Mouse (Mus musculus) macrophage (primary cell): Measurements from ENCODE around the gene Prkch. TPM values are rescaled to one million over a fixed set of nuclear protein-coding genes. Genes with fewer than 3 reads are reported as not detected.

Source experiments
- H3K27ac ChIP-seq: fragments of 350-480 bp; formaldehyde crosslinking; 2 replicates; pipeline ENCODE4 v1.9.0; 2021
- H3K36me3 ChIP-seq: fragments of 350-480 bp; formaldehyde crosslinking; 2 replicates; pipeline ENCODE4 v1.9.0; 2021; ENCODE audit errors: inconsistent target
- H3K4me3 ChIP-seq: fragments of 350-480 bp; formaldehyde crosslinking; 2 replicates; pipeline ENCODE4 v1.9.0; 2021; ENCODE audit errors: inconsistent target
- H3K79me2 ChIP-seq: fragments of 350-480 bp; formaldehyde crosslinking; 2 replicates; pipeline ENCODE4 v1.9.0; 2021; ENCODE audit errors: inconsistent target
- WGBS: methylation state at CpG from one replicate; pipeline ENCODE4 v1.1.7; 2026; ENCODE audit warnings: inconsistent platforms; ENCODE audit not compliant: missing documents; 5-methylcytosine and 5-hydroxymethylcytosine counted together
- polyA plus RNA-seq: library from polyadenylated mRNA; stranded (reverse); fragments of 250-400 nt; gene quantifications from 3 replicates; pipeline ENCODE4 v1.2.4, GENCODE M21; 2018; ENCODE audit warnings: inconsistent platforms

Prkch gene
- polyA plus RNA-seq, 1 experiment from 2014 or later, result 37.2 TPM

- WGBS, result 22% methylated on average over 3 of the region's 3 CpGs
- no peak overlapping the region for H3K4me3 ChIP-seq
- H3K79me2 ChIP-seq, result no peaks in the 10 kb centered on the region
- no peak overlapping the region for H3K27ac ChIP-seq
- H3K36me3 ChIP-seq, result no peaks in the 10 kb centered on the region
Observed at GRCm38 (mm10) chr12:73736931-73737330, 152.3 kb downstream of the Prkch start.

- WGBS, result 87% methylated on average over 6 of the region's 6 CpGs
- Histone ChIP-seq H3K27ac (no peak overlapping the region), H3K79me2 (no peaks in the 10 kb centered on the region), H3K36me3 (no peaks in the 10 kb centered on the region), H3K4me3 (no peak overlapping the region)
Observed at GRCm38 (mm10) chr12:73739611-73740219, 155.1 kb downstream of the Prkch start.

GRCm38 (mm10) chr12:73742577-73742976, 158.0 kb downstream of the Prkch start:
- H3K36me3 ChIP-seq, result no peaks in the 10 kb centered on the region
- H3K4me3 ChIP-seq, result no peak overlapping the region
- 88% methylated on average over 3 of the region's 3 CpGs for WGBS
- no peak overlapping the region for H3K27ac ChIP-seq
- no peaks in the 10 kb centered on the region for H3K79me2 ChIP-seq

- no peak overlapping the region for H3K27ac ChIP-seq
- no peaks in the 10 kb centered on the region for H3K36me3 ChIP-seq
- H3K79me2 ChIP-seq, result no peaks in the 10 kb centered on the region
- no peak overlapping the region for H3K4me3 ChIP-seq
Observed at GRCm38 (mm10) chr12:73743087-73743486, 158.5 kb downstream of the Prkch start.

- H3K27ac ChIP-seq, result no peak overlapping the region
- 96% methylated on average over 6 of the region's 6 CpGs for WGBS
- no peak overlapping the region for H3K4me3 ChIP-seq
- H3K36me3 ChIP-seq, result no peaks in the 10 kb centered on the region
- no peaks in the 10 kb centered on the region for H3K79me2 ChIP-seq
Observed at GRCm38 (mm10) chr12:73746072-73746471, 161.5 kb downstream of the Prkch start.

- H3K79me2 ChIP-seq, result no peaks in the 10 kb centered on the region
- WGBS, result 93% methylated on average over 3 of the region's 3 CpGs
- no peak overlapping the region for H3K4me3 ChIP-seq
- H3K27ac ChIP-seq, result no peak overlapping the region
- H3K36me3 ChIP-seq, result no peaks in the 10 kb centered on the region
Observed at GRCm38 (mm10) chr12:73748373-73748772, 163.8 kb downstream of the Prkch start.

GRCm38 (mm10) chr12:73754476-73755150, 170.0 kb downstream of the Prkch start:
- H3K79me2 ChIP-seq, result peaks cover 13% of the 10 kb centered on the region; the same call in 1 of the 2 replicates
- H3K4me3 ChIP-seq, result no peak overlapping the region
- H3K27ac ChIP-seq, result no peak overlapping the region
- WGBS, result 92% methylated on average over 9 of the region's 9 CpGs
- peaks cover 12% of the 10 kb centered on the region; the same call in 1 of the 2 replicates for H3K36me3 ChIP-seq

- Histone ChIP-seq H3K27ac (no peak overlapping the region), H3K36me3 (peaks cover 21% of the 10 kb centered on the region), H3K4me3 (no peak overlapping the region), H3K79me2 (peaks cover 13% of the 10 kb centered on the region; the same call in 1 of the 2 replicates)
- 40% methylated on average over 8 of the region's 8 CpGs for WGBS
Observed at GRCm38 (mm10) chr12:73755646-73756045, 171.1 kb downstream of the Prkch start.

GRCm38 (mm10) chr12:73756527-73756926, 171.9 kb downstream of the Prkch start:
- H3K27ac ChIP-seq, result no peak overlapping the region
- WGBS, result 57% methylated on average over 6 of the region's 6 CpGs
- H3K4me3 ChIP-seq, result no peak overlapping the region
- peaks cover 29% of the 10 kb centered on the region for H3K36me3 ChIP-seq
- peaks cover 13% of the 10 kb centered on the region; the same call in 1 of the 2 replicates for H3K79me2 ChIP-seq

GRCm38 (mm10) chr12:73762001-73762400, 177.4 kb downstream of the Prkch start:
- H3K36me3 ChIP-seq, result peaks cover 43% of the 10 kb centered on the region
- no peak overlapping the region for H3K4me3 ChIP-seq
- WGBS, result 100% methylated on average over 5 of the region's 6 CpGs
- H3K79me2 ChIP-seq, result peaks cover 4% of the 10 kb centered on the region; the same call in 1 of the 2 replicates
- no peak overlapping the region for H3K27ac ChIP-seq

- Histone ChIP-seq H3K27ac (no peak overlapping the region), H3K79me2 (no peaks in the 10 kb centered on the region), H3K36me3 (peaks cover 47% of the 10 kb centered on the region), H3K4me3 (no peak overlapping the region)
- 93% methylated on average over 3 of the region's 3 CpGs for WGBS
Observed at GRCm38 (mm10) chr12:73762762-73763161, 178.2 kb downstream of the Prkch start.

- 79% methylated on average over 15 of the region's 15 CpGs for WGBS
- no peaks in the 10 kb centered on the region for H3K79me2 ChIP-seq
- H3K27ac ChIP-seq, result no peak overlapping the region
- H3K36me3 ChIP-seq, result peaks cover 45% of the 10 kb centered on the region
- H3K4me3 ChIP-seq, result no peak overlapping the region
Observed at GRCm38 (mm10) chr12:73764649-73765525, 180.3 kb downstream of the Prkch start.

- no peaks in the 10 kb centered on the region for H3K79me2 ChIP-seq
- no peak overlapping the region for H3K27ac ChIP-seq
- peaks cover 38% of the 10 kb centered on the region; the same call in 1 of the 2 replicates for H3K36me3 ChIP-seq
- no peak overlapping the region for H3K4me3 ChIP-seq
- 59% methylated on average over 8 of the region's 8 CpGs for WGBS
Observed at GRCm38 (mm10) chr12:73766152-73766551, 181.6 kb downstream of the Prkch start.

- Histone ChIP-seq H3K4me3 (no peak overlapping the region), H3K36me3 (peaks cover 22% of the 10 kb centered on the region; the same call in 1 of the 2 replicates), H3K79me2 (no peaks in the 10 kb centered on the region), H3K27ac (no peak overlapping the region)
- WGBS, result 90% methylated on average over 5 of the region's 5 CpGs
Observed at GRCm38 (mm10) chr12:73768788-73769187, 184.2 kb downstream of the Prkch start.

GRCm38 (mm10) chr12:73769536-73769935, 184.9 kb downstream of the Prkch start:
- Histone ChIP-seq H3K4me3 (no peak overlapping the region), H3K27ac (no peak overlapping the region), H3K79me2 (no peaks in the 10 kb centered on the region), H3K36me3 (peaks cover 21% of the 10 kb centered on the region; the same call in 1 of the 2 replicates)
- 97% methylated on average over 6 of the region's 6 CpGs for WGBS
